Mouse (Mus musculus) brain, embryonic 14.5 days (tissue): ENCODE measurements around the gene Itga3.

Source experiments
- CTCF ChIP-seq: fragments of 200-500 bp; IDR thresholded peaks from 2 replicates; pipeline ENCODE4 v1.5.1; 2012; ENCODE audit warnings: inconsistent platforms, mild to moderate bottlenecking, moderate library complexity, borderline replicate concordance; ENCODE audit not compliant: insufficient read depth, insufficient read length; ENCODE audit errors: extremely low read depth
- POLR2A ChIP-seq: fragments of 200-500 bp; IDR thresholded peaks from 2 replicates; pipeline ENCODE4 v1.6.1; 2012; ENCODE audit warnings: mild to moderate bottlenecking, inconsistent platforms, borderline replicate concordance; ENCODE audit not compliant: poor library complexity, insufficient read depth, insufficient read length, severe bottlenecking; ENCODE audit errors: extremely low read depth

DNA sequence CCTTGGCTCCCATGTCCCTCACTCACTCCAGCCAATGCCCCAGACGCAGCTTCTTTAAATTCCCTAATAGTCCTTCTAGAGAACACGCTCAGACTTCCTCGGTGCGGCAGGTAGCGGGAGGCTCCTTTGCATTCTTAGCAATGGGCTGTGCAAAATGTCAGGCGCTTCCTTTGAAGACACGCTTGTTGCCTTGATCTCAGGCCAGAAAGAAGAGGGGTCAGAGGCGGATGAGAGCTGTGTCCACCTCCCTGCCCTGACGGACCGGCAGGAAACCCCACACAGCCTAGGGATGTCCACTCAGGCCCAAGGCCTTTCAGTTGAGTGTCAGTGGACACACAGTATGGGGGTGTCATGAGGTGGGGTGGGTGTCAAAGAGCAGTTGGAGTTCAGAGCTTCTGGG, 19.0 kb upstream of the Itga3 start:
- TF ChIP-seq CTCF (no peak), POLR2A (no peak)
